Mouse (Mus musculus) cerebellum, adult 9-11 months (tissue): ENCODE measurements at regions not wholly inside any gene's neighbourhood (a gene's known extent, or its start where the extent isn't known, plus 50 kb on each side); places are given as distances from the start of the nearest gene placed in this dataset.

Experiments
- DNase-seq: peaks from one replicate; pipeline ENCODE4 v3.0.0; 2022

DNA sequence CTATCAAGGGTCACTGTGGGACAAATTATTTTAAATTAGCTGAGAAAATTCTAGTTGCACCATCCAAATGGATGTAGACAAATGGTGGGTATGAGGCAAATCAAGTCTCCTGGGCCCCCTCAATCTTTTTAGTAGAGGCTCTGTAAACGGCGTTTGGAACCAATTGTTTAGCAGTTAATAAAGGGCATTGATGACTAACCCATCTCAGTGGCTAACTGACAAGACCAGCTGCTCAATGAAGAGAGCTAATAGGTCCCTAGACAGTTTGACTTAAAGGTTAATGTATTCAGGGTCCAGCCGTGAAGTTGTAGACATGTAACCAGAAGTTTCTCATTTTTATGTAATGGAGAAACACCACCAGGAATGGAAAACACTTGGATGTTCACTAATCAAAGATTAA lies 332.6 kb upstream of the Gm21961 start:
- DNase-seq = no peak

DNA sequence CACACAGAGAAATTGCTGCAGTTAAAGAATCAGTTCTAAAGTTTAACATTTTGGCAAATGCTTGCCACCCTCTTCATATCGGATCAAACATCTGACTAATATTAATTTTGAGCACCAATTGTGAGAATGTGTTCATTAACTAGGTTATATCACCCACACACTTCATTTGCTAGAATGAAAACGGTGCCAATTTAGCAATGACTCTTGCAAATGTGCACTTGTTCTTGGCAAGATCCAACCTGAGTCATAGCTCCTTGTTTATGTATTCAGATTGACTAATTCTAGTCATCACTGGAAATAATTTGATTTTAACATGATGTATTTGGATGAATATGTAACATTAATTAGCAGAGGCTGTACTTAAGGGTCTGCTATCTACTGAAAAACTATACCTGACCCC lies 327.8 kb upstream of the Gm21961 start:
- no peak for DNase-seq

DNA sequence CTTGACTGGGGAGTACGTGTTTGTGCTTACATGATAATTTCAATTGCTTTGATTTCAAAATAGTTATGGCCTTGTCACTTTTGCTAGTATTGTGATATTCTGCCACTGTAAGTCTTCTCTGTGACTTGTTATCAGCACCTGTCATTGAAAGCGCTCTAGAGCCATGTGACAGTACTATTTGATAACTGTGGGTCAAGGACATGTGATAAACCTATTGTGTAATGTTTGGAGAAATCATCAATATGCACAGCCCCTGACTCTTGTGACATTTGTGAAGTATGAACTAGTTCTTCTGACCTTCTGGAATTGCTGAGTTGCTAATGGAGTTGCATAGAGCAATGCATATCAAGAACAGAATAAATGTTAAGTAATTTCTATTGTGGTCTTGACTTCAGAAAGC lies 319.4 kb upstream of the Gm21961 start:
- no peak for DNase-seq

DNA sequence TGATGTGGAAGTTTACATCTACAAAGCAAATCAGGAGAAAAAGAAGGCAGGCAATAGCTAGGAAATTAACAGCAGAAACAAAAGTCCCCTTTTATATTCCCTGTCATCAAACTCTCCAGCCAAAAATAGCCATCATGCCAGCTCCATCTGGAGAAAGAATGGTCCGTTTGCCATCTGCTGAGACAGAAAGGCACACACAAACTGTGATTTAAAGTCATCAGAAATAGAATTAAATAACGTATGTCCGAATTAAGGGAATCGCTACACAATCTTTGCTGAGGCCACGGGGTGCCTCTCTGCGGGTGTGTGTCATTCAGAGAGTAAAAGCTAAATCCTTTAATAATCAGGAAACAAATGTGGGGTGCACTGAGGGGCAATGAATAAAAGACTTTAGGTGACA lies 293.4 kb upstream of the Gm21961 start:
- peak; percentile 14 for DNase-seq

DNA sequence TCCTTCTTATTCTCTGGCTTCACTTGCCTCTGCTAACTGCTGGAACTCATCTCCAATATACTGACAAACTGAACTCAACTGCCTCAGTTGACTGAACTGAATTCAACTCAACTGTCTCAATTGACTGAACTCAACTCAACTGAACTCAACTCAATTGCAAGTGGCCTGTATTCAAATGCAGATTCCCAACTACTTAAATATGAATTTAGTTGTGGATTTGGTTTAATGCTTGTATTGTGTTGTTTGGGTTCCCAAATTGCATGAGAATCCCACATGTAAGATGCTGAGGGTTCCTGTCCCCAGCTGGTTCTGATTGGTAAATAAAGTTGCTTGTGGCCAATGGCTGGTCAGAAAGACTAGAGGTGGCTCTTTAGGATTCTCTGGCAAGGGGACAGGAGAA lies 244.1 kb upstream of the Gm21961 start:
- DNase-seq = no peak

DNA sequence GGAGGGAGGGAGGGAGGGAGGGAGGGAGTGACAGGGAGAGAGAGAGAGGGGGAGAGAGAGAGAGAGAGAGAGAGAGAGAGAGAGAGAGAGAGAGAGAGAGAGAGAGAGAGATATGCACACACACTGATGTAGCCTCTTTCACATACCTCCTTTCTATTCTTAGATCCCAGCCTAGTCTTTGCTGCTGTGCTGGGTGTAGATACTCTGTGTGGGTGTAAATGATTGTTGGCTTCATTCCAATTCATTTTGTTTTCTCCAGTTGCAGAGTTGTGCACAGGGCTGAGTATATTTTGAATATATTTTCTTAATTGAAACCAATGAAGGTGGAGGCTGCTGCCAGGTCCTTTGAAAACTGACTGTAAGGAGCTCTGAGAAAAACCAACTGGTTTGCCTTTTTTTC lies 207.8 kb upstream of the Gm21961 start:
- no peak for DNase-seq

DNA sequence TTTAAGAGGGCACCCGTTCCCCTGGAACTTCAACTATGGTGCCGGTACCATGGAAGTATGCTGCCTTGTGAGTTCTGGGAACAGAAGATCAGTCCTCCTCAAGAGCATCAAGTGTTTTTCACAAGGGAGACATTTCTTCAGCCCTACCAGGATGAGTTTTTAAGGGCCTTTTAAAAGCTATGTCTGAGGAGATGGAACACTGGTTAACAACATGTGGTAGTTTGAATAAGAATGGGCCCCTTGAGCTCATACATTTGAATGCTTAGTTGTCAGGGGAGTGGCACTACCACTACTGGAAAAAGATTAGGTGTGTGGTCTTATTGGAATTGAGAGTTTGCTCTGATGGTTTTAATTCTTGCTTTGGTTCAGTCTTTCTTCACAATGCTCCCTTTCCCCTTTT lies 203.2 kb upstream of the Gm21961 start:
- no peak for DNase-seq

DNA sequence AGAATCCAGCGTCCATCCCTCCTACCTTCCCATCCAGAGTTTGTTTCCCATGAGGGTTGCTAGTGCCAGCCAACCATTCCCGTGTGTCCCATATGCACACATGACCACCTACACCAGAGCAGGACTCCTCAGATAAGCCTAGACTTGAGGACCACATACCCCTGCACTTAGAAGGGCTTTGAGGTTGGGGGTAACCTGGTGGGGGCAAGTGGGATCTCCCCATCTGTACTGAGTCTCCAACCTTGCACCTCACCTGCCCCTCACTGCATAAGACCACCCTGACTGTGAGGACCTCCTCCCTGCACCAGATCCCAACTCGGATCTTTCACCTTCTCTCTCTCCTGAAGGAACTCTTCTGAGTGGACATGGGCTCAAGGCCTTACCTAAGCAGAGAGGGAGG lies 181.6 kb upstream of the Gm21961 start:
- no peak for DNase-seq

DNA sequence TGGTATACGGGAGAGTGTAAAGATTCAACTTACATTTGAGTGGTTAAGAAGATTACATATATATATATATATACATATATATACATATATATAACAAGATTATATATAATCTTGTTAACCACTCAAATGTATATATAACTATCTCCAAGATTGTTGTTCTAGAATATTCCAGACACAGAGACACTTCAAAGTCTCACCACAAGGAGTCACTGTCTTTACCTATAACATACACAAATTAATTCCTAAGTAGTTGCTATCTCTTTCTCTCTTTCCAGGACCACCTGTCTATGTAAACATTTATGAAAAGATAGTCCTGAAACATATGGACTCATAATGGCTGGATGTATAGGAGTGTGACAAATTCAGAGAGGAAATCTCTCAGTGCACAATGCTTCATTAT lies 178.9 kb upstream of the Gm21961 start:
- DNase-seq = no peak
